Mouse (Mus musculus) hindbrain, embryonic 11.5 days (tissue): ENCODE results near the gene Gm17571. TPM values are rescaled to one million over a fixed set of nuclear protein-coding genes. Genes with fewer than 3 reads are reported as not detected.

ENCODE experiments used
- ATAC-seq: fragments of 200-750 bp; cut with Nextera tagmentation; 2 replicates; pipeline ENCODE4 v1.8.0; 2017; ENCODE audit warnings: mild to moderate bottlenecking, moderate TSS enrichment, moderate library complexity; ENCODE audit not compliant: low FRiP score
- DNase-seq: peaks from one replicate; pipeline ENCODE4 v3.0.0-alpha.2; 2015; ENCODE audit warnings: low spot score
- H3K27ac ChIP-seq: fragments of 300-500 bp; sonication (generic); 2 replicates; pipeline ENCODE4 v1.5.1; 2014; ENCODE audit warnings: mild to moderate bottlenecking, low read depth, low read length
- H3K27me3 ChIP-seq: fragments of 300-500 bp; sonication (generic); 2 replicates; pipeline ENCODE4 v1.6.1; 2014; ENCODE audit warnings: mild to moderate bottlenecking, low read length, moderate library complexity, mixed read lengths; ENCODE audit not compliant: control insufficient read depth, insufficient read depth
- H3K36me3 ChIP-seq: fragments of 300-500 bp; sonication (generic); 2 replicates; pipeline ENCODE4 v1.6.1; 2014; ENCODE audit warnings: mild to moderate bottlenecking, low read length, moderate library complexity, mixed read lengths; ENCODE audit not compliant: control insufficient read depth, insufficient read depth
- H3K4me1 ChIP-seq: fragments of 300-500 bp; sonication (generic); replicated peaks from 2 replicates; pipeline ENCODE4 v1.6.1; 2014; ENCODE audit warnings: low read length, mixed read lengths; ENCODE audit not compliant: control insufficient read depth, insufficient read depth
- H3K4me2 ChIP-seq: fragments of 300-500 bp; sonication (generic); replicated peaks from 2 replicates; pipeline ENCODE4 v1.6.1; 2014; ENCODE audit warnings: mild to moderate bottlenecking, low read depth, low read length
- H3K4me3 ChIP-seq: fragments of 300-500 bp; sonication (generic); 2 replicates; pipeline ENCODE4 v1.5.1; 2014; ENCODE audit warnings: low read depth, low read length
- H3K9ac ChIP-seq: fragments of 300-500 bp; sonication (generic); 2 replicates; pipeline ENCODE4 v1.6.1; 2014; ENCODE audit warnings: low read depth, low read length
- H3K9me3 ChIP-seq: fragments of 300-500 bp; sonication (generic); 2 replicates; pipeline ENCODE4 v1.6.1; 2016; ENCODE audit warnings: low read length; ENCODE audit not compliant: control insufficient read depth
- WGBS: fragments of 180-500 bp; shearing (Covaris S2); extraction: QIAGEN DNeasy Blood & Tissue Kit; methylation state at CpG from one replicate; pipeline ENCODE4 v1.1.7; 2014; 5-methylcytosine and 5-hydroxymethylcytosine counted together
- polyA plus RNA-seq: library from polyadenylated mRNA; unstranded; fragments of >200 nt; fragmentation: Nextera tagmentation; extraction: Ambion mirVana; gene quantifications from 2 replicates; pipeline ENCODE4 v1.2.1, GENCODE M21; 2014

Gene Gm17571
- polyA plus RNA-seq, 1 experiment from 2014 or later = not detected

DNA sequence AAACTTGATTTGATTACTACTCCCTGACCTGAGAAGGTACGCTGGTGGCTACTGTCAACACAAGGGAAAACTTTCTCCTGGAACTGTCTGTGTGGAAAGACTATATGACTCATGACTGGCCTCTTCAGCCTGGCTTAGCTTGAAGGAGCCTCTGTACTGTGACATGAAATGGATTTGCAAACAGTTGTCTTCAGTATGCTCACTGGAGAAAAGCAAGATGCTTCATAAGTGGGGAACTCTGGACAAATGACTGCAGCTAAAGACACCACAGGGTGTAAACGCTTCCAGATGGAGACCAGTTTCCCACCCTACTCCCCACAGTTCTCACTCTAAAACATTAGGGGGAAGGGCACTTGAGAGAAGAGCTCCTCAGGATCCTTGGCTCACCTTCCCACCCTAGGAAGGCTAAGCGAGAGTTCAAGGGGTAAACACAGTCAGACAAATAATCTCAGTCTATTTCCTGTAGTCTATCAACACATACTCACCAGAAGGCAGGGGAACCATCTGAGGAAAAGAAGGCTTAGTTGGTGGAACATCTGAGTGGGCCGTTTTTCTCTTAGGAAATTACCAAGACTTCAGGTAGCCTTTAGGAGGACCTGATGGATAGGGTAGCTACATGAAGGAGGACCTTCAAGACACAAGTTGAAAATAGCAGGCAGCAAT lies 18.9 kb upstream of the Gm17571 start:
- peaks cover 2% of the 10 kb centered on the region; the same call in 1 of the 2 replicates for H3K4me1 ChIP-seq
- no peak overlapping the region for H3K27ac ChIP-seq
- H3K36me3 ChIP-seq = no peaks in the 10 kb centered on the region
- no peaks in the 10 kb centered on the region for H3K27me3 ChIP-seq
- no peak overlapping the region for H3K4me2 ChIP-seq
- H3K9me3 ChIP-seq = no peaks in the 10 kb centered on the region
- H3K9ac ChIP-seq = no peak overlapping the region
- H3K4me3 ChIP-seq = no peak overlapping the region
- DNase-seq (no peak), ATAC-seq (no peak)
- 75% methylated on average over 4 of the region's 4 CpGs for WGBS

GRCm38 (mm10) chr9:13460926-13461325 lies 14.4 kb upstream of the Gm17571 start:
- ATAC-seq (no peak), DNase-seq (no peak)
- no peak overlapping the region for H3K4me3 ChIP-seq
- H3K27me3 ChIP-seq = no peaks in the 10 kb centered on the region
- no peaks in the 10 kb centered on the region; the same call in 1 of the 2 replicates for H3K4me1 ChIP-seq
- H3K27ac ChIP-seq = no peak overlapping the region
- H3K36me3 ChIP-seq = no peaks in the 10 kb centered on the region
- H3K9ac ChIP-seq = no peak overlapping the region
- no peaks in the 10 kb centered on the region for H3K9me3 ChIP-seq
- no peak overlapping the region for H3K4me2 ChIP-seq
- WGBS = 94% methylated on average over 1 of the region's 1 CpGs

DNA sequence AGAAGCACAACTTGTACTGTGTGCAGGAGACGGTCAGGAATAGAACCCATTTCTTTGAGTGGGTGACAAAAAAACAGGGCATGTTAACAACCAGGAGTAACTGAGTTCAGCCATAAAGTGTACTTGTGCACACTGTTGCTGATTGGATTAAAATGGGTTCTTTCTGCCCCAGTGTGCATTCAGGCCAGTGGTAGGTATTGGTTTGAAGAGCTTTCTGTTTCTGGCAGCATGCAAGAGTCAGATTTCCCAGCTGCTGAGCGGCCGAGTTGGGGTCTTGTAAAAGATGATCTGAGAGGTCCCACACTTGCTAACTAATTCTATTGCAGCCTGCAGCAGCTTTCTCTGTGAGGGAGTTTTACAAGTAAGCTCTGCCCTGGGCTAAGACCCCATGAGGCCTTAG lies 13.5 kb upstream of the Gm17571 start:
- H3K36me3 ChIP-seq = no peaks in the 10 kb centered on the region
- H3K4me3 ChIP-seq = no peak overlapping the region
- H3K9ac ChIP-seq = no peak overlapping the region
- WGBS = 85% methylated on average over 3 of the region's 3 CpGs
- no peak for DNase-seq
- no peak for ATAC-seq
- no peaks in the 10 kb centered on the region; the same call in 1 of the 2 replicates for H3K4me1 ChIP-seq
- H3K9me3 ChIP-seq = no peaks in the 10 kb centered on the region
- no peak overlapping the region for H3K27ac ChIP-seq
- H3K4me2 ChIP-seq = no peak overlapping the region
- H3K27me3 ChIP-seq = no peaks in the 10 kb centered on the region

GRCm38 (mm10) chr9:13459371-13459770 lies 12.8 kb upstream of the Gm17571 start:
- Histone ChIP-seq H3K4me3 (no peak overlapping the region), H3K9me3 (no peaks in the 10 kb centered on the region), H3K4me1 (no peaks in the 10 kb centered on the region; the same call in 1 of the 2 replicates), H3K9ac (no peak overlapping the region), H3K27me3 (no peaks in the 10 kb centered on the region), H3K36me3 (no peaks in the 10 kb centered on the region), H3K27ac (no peak overlapping the region), H3K4me2 (no peak overlapping the region)
- DNase-seq (no peak), ATAC-seq (no peak)
- 83% methylated on average over 1 of the region's 1 CpGs for WGBS

GRCm38 (mm10) chr9:13457774-13458173 lies 11.2 kb upstream of the Gm17571 start:
- 72% methylated on average over 6 of the region's 6 CpGs for WGBS
- Histone ChIP-seq H3K4me1 (no peaks in the 10 kb centered on the region; the same call in 1 of the 2 replicates), H3K27me3 (no peaks in the 10 kb centered on the region), H3K27ac (no peak overlapping the region), H3K4me3 (no peak overlapping the region), H3K9me3 (no peaks in the 10 kb centered on the region), H3K4me2 (no peak overlapping the region), H3K9ac (no peak overlapping the region), H3K36me3 (no peaks in the 10 kb centered on the region)
- DNase-seq (no peak), ATAC-seq (no peak)

GRCm38 (mm10) chr9:13455231-13455630 lies 8.7 kb upstream of the Gm17571 start:
- 75% methylated on average over 1 of the region's 1 CpGs for WGBS

GRCm38 (mm10) chr9:13454651-13455123 lies 8.1 kb upstream of the Gm17571 start:
- ATAC-seq (peak; percentile 56; the same call in 1 of the 2 replicates), DNase-seq (peak; percentile 37)
- 14% methylated on average over 7 of the region's 7 CpGs for WGBS
- Histone ChIP-seq H3K4me1 (no peaks in the 10 kb centered on the region; the same call in 1 of the 2 replicates), H3K36me3 (no peaks in the 10 kb centered on the region), H3K9me3 (no peaks in the 10 kb centered on the region), H3K27ac (peak overlapping the region; percentile 27; the same call in 1 of the 2 replicates), H3K9ac (no peak overlapping the region), H3K4me3 (no peak overlapping the region), H3K27me3 (no peaks in the 10 kb centered on the region), H3K4me2 (no peak overlapping the region)

More at GRCm38 (mm10) chr9:13455231-13455630, 8.7 kb upstream of the Gm17571 start:
- Histone ChIP-seq H3K4me2 (no peak overlapping the region), H3K4me3 (no peak overlapping the region), H3K27ac (no peak overlapping the region), H3K27me3 (no peaks in the 10 kb centered on the region), H3K4me1 (no peaks in the 10 kb centered on the region; the same call in 1 of the 2 replicates), H3K36me3 (no peaks in the 10 kb centered on the region), H3K9ac (no peak overlapping the region), H3K9me3 (no peaks in the 10 kb centered on the region)
- DNase-seq (no peak), ATAC-seq (no peak)

- Histone ChIP-seq H3K4me1 (no peaks in the 10 kb centered on the region; the same call in 1 of the 2 replicates), H3K9me3 (no peaks in the 10 kb centered on the region), H3K4me2 (no peak overlapping the region), H3K9ac (no peak overlapping the region), H3K36me3 (no peaks in the 10 kb centered on the region), H3K4me3 (no peak overlapping the region), H3K27ac (no peak overlapping the region), H3K27me3 (no peaks in the 10 kb centered on the region)
- 89% methylated on average over 3 of the region's 3 CpGs for WGBS
- no peak for DNase-seq
- ATAC-seq = no peak
Measured at GRCm38 (mm10) chr9:13448716-13449115, 2.2 kb upstream of the Gm17571 start.

DNA sequence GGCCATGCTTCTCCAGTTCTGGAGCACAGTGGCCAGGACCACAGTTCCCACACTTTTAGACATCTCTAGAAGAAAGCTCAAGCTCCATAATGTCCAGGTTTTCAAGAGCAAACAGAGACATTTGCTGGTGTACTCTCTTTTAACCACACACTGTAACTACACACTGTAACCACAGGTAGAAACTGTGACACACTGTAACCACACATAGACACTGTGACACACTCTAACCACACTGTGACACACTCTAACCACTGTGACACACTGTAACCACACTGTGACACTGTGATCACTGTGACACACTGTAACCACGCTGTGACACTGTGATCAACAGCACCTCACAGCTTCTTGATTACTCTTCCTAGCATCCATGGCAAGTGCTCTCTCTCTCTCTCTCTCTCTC lies 317 bp downstream of the Gm17571 start:
- no peak overlapping the region for H3K9ac ChIP-seq
- H3K4me2 ChIP-seq = no peak overlapping the region
- no peak overlapping the region for H3K4me3 ChIP-seq
- no peaks in the 10 kb centered on the region for H3K9me3 ChIP-seq
- DNase-seq (no peak), ATAC-seq (no peak)
- no peaks in the 10 kb centered on the region for H3K36me3 ChIP-seq
- no peaks in the 10 kb centered on the region; the same call in 1 of the 2 replicates for H3K4me1 ChIP-seq
- 100% methylated on average over 1 of the region's 1 CpGs for WGBS
- no peak overlapping the region for H3K27ac ChIP-seq
- H3K27me3 ChIP-seq = no peaks in the 10 kb centered on the region
